Mouse (Mus musculus) B cell, adult 2 months (primary cell): Measurements from ENCODE around the gene Mitf.

ENCODE experiments used
- DNase-seq, 2 experiments: peaks; one replicate each; pipeline ENCODE4 v3.0.0; 2022

Gene Mitf

DNA sequence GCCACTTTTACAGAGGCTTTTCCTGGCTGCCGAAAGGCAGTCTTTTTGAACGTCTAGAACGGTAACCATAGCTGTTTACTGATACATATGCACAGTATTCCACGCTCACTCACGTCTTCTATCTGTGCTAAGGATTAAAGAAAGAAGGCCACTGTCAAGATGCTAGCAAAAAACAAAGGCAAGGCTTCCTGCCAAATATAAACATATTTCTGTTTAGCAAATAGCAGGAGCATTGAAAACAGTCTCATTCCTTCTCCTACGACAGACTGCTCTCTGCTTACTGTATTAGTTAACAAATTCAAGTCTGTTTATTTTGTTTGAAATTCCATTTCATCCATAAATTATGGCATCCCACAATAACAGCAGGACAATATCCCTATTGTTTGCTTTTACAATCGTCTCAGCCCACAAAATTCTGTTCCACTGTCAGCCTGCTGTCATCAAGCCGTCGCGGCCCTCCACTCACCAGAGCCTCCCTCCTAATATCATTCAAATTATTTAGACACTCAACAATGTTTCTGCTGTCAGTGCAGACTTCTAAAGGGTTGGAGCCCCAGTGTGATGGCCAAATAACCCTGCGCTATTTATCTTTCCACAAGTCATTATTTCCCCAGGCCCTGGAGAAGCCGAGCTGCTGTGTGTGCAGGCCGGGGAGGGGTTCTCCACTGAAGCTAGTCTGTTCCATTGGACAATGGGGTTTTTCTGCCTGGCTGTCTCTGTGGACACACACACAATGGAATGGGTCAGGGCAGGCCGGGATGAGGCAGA lies 242.0 kb downstream of the Mitf start:
- DNase-seq = no peak

DNA sequence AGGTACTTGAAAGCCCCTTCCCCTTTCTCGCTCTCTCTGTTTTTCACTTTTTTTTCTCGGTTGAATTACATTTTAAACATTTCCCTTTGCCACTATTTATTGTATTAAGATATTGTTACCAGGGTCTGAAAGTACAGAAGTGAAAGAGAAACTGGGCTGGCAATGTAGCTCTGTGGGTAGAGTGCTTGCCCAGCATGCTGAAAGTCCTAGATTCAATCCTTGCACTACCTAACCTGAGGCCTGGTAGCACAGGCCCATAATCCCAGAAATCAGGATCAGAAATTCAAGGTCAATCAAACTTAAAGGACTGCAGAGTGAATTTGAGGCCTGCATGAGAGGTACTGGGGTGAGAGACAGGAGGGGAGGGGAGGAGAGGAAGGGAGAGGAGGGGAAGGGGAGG lies 242.7 kb downstream of the Mitf start:
- no peak for DNase-seq

DNA sequence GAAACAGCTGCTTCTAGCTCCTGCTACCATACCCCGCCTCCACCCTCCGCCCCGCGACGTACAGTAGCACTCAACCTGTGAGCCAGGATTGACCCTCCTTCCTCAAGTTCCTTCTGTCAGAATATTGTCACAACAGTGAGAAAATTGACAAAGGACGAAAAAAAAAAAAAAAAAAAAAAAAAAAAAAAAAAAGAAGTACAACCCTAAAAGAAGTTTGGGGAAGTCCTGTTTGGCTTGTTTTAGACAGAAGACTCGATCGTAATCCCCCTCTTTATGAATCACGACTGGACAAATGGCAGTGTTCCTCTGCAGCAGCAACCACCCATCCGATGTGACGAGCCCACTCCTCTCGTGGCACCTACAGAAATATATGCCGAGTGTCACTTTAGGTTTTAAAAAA lies 255.0 kb downstream of the Mitf start:
- DNase-seq = no peak

DNA sequence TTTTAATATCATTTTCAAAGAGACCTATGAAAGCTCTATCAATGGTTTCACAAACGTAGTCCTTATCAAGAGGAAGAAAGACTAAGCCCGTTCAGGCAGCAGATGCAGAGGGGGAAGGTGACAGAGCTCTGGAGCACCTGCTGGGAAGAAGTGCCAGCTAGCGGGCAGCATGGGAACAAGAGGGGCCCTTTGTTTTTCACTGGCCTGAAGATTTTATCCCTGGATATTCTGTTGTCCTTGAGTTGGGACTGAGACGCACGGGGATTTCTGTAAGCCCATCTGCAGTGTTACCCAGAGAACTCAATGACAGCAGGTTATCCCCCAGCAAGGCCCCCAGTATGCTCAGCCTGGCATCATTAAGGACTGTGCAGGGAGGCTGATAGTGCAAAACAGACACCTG lies 258.1 kb downstream of the Mitf start:
- no peak for DNase-seq

DNA sequence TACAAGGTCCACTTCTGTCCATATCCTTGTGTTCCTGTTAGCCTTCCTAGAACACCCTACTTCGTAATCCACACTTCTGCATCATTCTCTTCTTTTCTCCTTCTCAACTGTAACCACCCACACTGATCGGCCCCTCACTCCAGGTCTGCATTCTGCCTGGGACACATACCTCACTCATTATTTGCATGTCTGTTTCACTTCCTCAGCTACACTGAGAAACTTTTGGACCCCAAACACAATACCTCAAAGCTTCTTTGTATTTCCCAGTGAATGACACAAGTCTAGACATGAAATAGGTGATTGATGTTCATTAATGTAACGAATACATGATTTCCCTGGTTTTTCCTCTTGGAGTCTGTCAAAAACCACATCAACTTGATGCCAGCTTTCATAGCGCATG lies 259.6 kb downstream of the Mitf start:
- DNase-seq = peak; percentile 32 to 39
